Mouse (Mus musculus) brain, embryonic 14.5 days (tissue): ENCODE results near the gene Dph2.

ENCODE experiments used
- CTCF ChIP-seq: fragments of 200-500 bp; IDR thresholded peaks from 2 replicates; pipeline ENCODE4 v1.5.1; 2012; ENCODE audit warnings: inconsistent platforms, mild to moderate bottlenecking, moderate library complexity, borderline replicate concordance; ENCODE audit not compliant: insufficient read depth, insufficient read length; ENCODE audit errors: extremely low read depth
- POLR2A ChIP-seq: fragments of 200-500 bp; IDR thresholded peaks from 2 replicates; pipeline ENCODE4 v1.6.1; 2012; ENCODE audit warnings: mild to moderate bottlenecking, inconsistent platforms, borderline replicate concordance; ENCODE audit not compliant: poor library complexity, insufficient read depth, insufficient read length, severe bottlenecking; ENCODE audit errors: extremely low read depth

- TF ChIP-seq POLR2A: no peak
- no peak for TF ChIP-seq CTCF
These were observed 13.5 kb downstream of the Dph2 start for GRCm38 (mm10) chr4:117878301-117878700.
